Mouse (Mus musculus) limb, embryonic 14.5 days (tissue): ENCODE data around the gene Dnase1l3. TPM values are rescaled to one million over a fixed set of nuclear protein-coding genes. Genes with fewer than 3 reads are reported as not detected.

Experiments used
- ATAC-seq: fragments of 200-750 bp; cut with Nextera tagmentation; 2 replicates; pipeline ENCODE4 v1.8.0; 2017; ENCODE audit warnings: low read depth, moderate number of reproducible peaks, moderate TSS enrichment; ENCODE audit not compliant: low FRiP score
- DNase-seq: peaks from one replicate; pipeline ENCODE4 v3.0.0-alpha.2; 2015; ENCODE audit warnings: low spot score
- H3K27ac ChIP-seq: fragments of 300-500 bp; sonication (generic); replicated peaks from 2 replicates; pipeline ENCODE4 v1.5.1; 2014; ENCODE audit warnings: low read depth, mild to moderate bottlenecking, low read length, moderate library complexity, mixed read lengths
- H3K27me3 ChIP-seq: fragments of 300-500 bp; sonication (generic); 2 replicates; pipeline ENCODE4 v1.6.1; 2014; ENCODE audit warnings: low read length, mixed read lengths; ENCODE audit not compliant: control insufficient read depth, insufficient read depth
- H3K36me3 ChIP-seq: fragments of 300-500 bp; sonication (generic); 2 replicates; pipeline ENCODE4 v1.6.1; 2014; ENCODE audit warnings: mild to moderate bottlenecking, low read length, moderate library complexity, mixed read lengths; ENCODE audit not compliant: control insufficient read depth, insufficient read depth
- H3K4me1 ChIP-seq: fragments of 300-500 bp; sonication (generic); 2 replicates; pipeline ENCODE4 v1.6.1; 2014; ENCODE audit warnings: antibody characterized with exemption, low read length, mixed read lengths; ENCODE audit not compliant: control insufficient read depth, insufficient read depth
- H3K4me2 ChIP-seq: fragments of 300-500 bp; sonication (generic); replicated peaks from 2 replicates; pipeline ENCODE4 v1.6.1; 2014; ENCODE audit warnings: low read depth, mild to moderate bottlenecking, low read length, moderate library complexity; ENCODE audit not compliant: severe bottlenecking
- H3K4me3 ChIP-seq: fragments of 300-500 bp; sonication (generic); replicated peaks from 2 replicates; pipeline ENCODE4 v1.5.1; 2014; ENCODE audit warnings: low read length
- H3K9ac ChIP-seq: fragments of 300-500 bp; sonication (generic); 2 replicates; pipeline ENCODE4 v1.6.1; 2014; ENCODE audit warnings: mild to moderate bottlenecking, low read depth, low read length, moderate library complexity; ENCODE audit not compliant: severe bottlenecking
- H3K9me3 ChIP-seq: fragments of 300-500 bp; sonication (generic); 2 replicates; pipeline ENCODE4 v1.6.1; 2016; ENCODE audit warnings: low read length; ENCODE audit not compliant: control insufficient read depth
- POLR2A ChIP-seq: fragments of 200-500 bp; IDR thresholded peaks from 2 replicates; pipeline ENCODE4 v1.8.0; 2012; ENCODE audit warnings: inconsistent platforms, mild to moderate bottlenecking, moderate library complexity, borderline replicate concordance; ENCODE audit not compliant: insufficient read depth, insufficient read length; ENCODE audit errors: extremely low read depth
- WGBS: fragments of 180-500 bp; shearing (Covaris S2); extraction: QIAGEN DNeasy Blood & Tissue Kit; methylation state at CpG from one replicate; pipeline ENCODE4 v1.1.7; 2014; 5-methylcytosine and 5-hydroxymethylcytosine counted together
- polyA plus RNA-seq, 2 experiments: library from polyadenylated mRNA; depleted of rRNA in 1 of 2; stranded (reverse) in 1 of 2; unstranded in 1 of 2; fragments of >200 nt; fragmentation: Nextera tagmentation in 1 of 2; extraction: Ambion mirVana in 1 of 2; gene quantifications; 2 replicates each; pipeline versions ENCODE4 v1.2.1 to v1.2.3; 2012 to 2014

Dnase1l3 gene
- polyA plus RNA-seq, 2 experiments, result 0.11 to 0.92 TPM

- H3K4me3 ChIP-seq, result no peak overlapping the region
- H3K36me3 ChIP-seq, result no peaks in the 10 kb centered on the region
- no peaks in the 10 kb centered on the region for H3K9me3 ChIP-seq
- ATAC-seq (no peak), DNase-seq (no peak)
- TF ChIP-seq POLR2A, result no peak
- no peak overlapping the region for H3K4me2 ChIP-seq
- 85% methylated on average over 5 of the region's 5 CpGs for WGBS
- peaks cover 14% of the 10 kb centered on the region for H3K4me1 ChIP-seq
- H3K27ac ChIP-seq, result no peak overlapping the region
- peaks cover 39% of the 10 kb centered on the region for H3K27me3 ChIP-seq
- no peak overlapping the region for H3K9ac ChIP-seq
Observed at GRCm38 (mm10) chr14:8000247-8000646, 5.9 kb upstream of the Dnase1l3 start.

GRCm38 (mm10) chr14:7999435-7999834 lies 5.1 kb upstream of the Dnase1l3 start:
- H3K4me1 ChIP-seq, result peaks cover 14% of the 10 kb centered on the region
- H3K4me3 ChIP-seq, result no peak overlapping the region
- peaks cover 39% of the 10 kb centered on the region for H3K27me3 ChIP-seq
- no peak overlapping the region for H3K27ac ChIP-seq
- no peak overlapping the region for H3K4me2 ChIP-seq
- no peak for ATAC-seq
- TF ChIP-seq POLR2A, result no peak
- no peak for DNase-seq
- H3K36me3 ChIP-seq, result no peaks in the 10 kb centered on the region
- no peak overlapping the region for H3K9ac ChIP-seq
- WGBS, result 64% methylated on average over 5 of the region's 5 CpGs
- no peaks in the 10 kb centered on the region for H3K9me3 ChIP-seq

GRCm38 (mm10) chr14:7999030-7999429 lies 4.7 kb upstream of the Dnase1l3 start:
- H3K4me3 ChIP-seq, result no peak overlapping the region
- DNase-seq, result no peak
- ATAC-seq, result no peak
- no peak overlapping the region for H3K9ac ChIP-seq
- no peak overlapping the region for H3K27ac ChIP-seq
- WGBS, result 65% methylated on average over 3 of the region's 3 CpGs
- H3K9me3 ChIP-seq, result no peaks in the 10 kb centered on the region
- no peak overlapping the region for H3K4me2 ChIP-seq
- peaks cover 11% of the 10 kb centered on the region for H3K4me1 ChIP-seq
- TF ChIP-seq POLR2A, result no peak
- H3K27me3 ChIP-seq, result peaks cover 38% of the 10 kb centered on the region
- no peaks in the 10 kb centered on the region for H3K36me3 ChIP-seq

- H3K36me3 ChIP-seq, result no peaks in the 10 kb centered on the region
- peaks cover 29% of the 10 kb centered on the region for H3K27me3 ChIP-seq
- no peak overlapping the region for H3K4me3 ChIP-seq
- H3K27ac ChIP-seq, result no peak overlapping the region
- WGBS, result 4% methylated on average over 15 of the region's 15 CpGs
- H3K4me1 ChIP-seq, result peaks cover 3% of the 10 kb centered on the region; the same call in 1 of the 2 replicates
- no peaks in the 10 kb centered on the region for H3K9me3 ChIP-seq
- no peak overlapping the region for H3K9ac ChIP-seq
- peak; percentile 51; the same call in 1 of the 2 replicates for ATAC-seq
- no peak for TF ChIP-seq POLR2A
- peak; percentile 71 for DNase-seq
- peak overlapping the region; percentile 16; the same call in 1 of the 2 replicates for H3K4me2 ChIP-seq
Observed at GRCm38 (mm10) chr14:7997255-7997696, 2.9 kb upstream of the Dnase1l3 start.

GRCm38 (mm10) chr14:7992158-7992557 lies 2.2 kb downstream of the Dnase1l3 start:
- WGBS, result 42% methylated on average over 6 of the region's 6 CpGs
- ATAC-seq (peak; percentile 45; the same call in 1 of the 2 replicates), DNase-seq (no peak)
- no peak overlapping the region for H3K4me3 ChIP-seq
- no peak overlapping the region for H3K9ac ChIP-seq
- 0 out of 2 replicates have a peak, but pooled peaks cover 5% of the 10 kb centered on the region for H3K4me1 ChIP-seq
- H3K4me2 ChIP-seq, result no peak overlapping the region
- TF ChIP-seq POLR2A, result no peak
- no peak overlapping the region for H3K27ac ChIP-seq
- no peaks in the 10 kb centered on the region for H3K27me3 ChIP-seq
- no peaks in the 10 kb centered on the region for H3K9me3 ChIP-seq
- no peaks in the 10 kb centered on the region for H3K36me3 ChIP-seq
